Mouse (Mus musculus) forebrain, embryonic 11.5 days (tissue): ENCODE results near the gene Casr. TPM values are rescaled to one million over a fixed set of nuclear protein-coding genes. Genes with fewer than 3 reads are reported as not detected.

Experiments used
- ATAC-seq: fragments of 200-750 bp; cut with Nextera tagmentation; replicated peaks from 2 replicates; pipeline ENCODE4 v1.8.0; 2017; ENCODE audit warnings: moderate TSS enrichment; ENCODE audit not compliant: low FRiP score
- DNase-seq: peaks from one replicate; pipeline ENCODE4 v3.0.0-alpha.2; 2017; ENCODE audit warnings: low spot score
- H3K27ac ChIP-seq: fragments of 300-500 bp; sonication (generic); 2 replicates; pipeline ENCODE4 v1.5.1; 2014; ENCODE audit warnings: low read depth, low read length
- H3K27me3 ChIP-seq: fragments of 300-500 bp; sonication (generic); 2 replicates; pipeline ENCODE4 v1.6.1; 2014; ENCODE audit warnings: mild to moderate bottlenecking, low read length, mixed read lengths; ENCODE audit not compliant: control insufficient read depth, insufficient read depth
- H3K36me3 ChIP-seq: fragments of 300-500 bp; sonication (generic); 2 replicates; pipeline ENCODE4 v1.6.1; 2014; ENCODE audit warnings: mild to moderate bottlenecking, low read length, moderate library complexity, mixed read lengths; ENCODE audit not compliant: control insufficient read depth, insufficient read depth
- H3K4me1 ChIP-seq: fragments of 300-500 bp; sonication (generic); replicated peaks from 2 replicates; pipeline ENCODE4 v1.6.1; 2014; ENCODE audit warnings: low read length, mixed read lengths; ENCODE audit not compliant: control insufficient read depth, insufficient read depth
- H3K4me2 ChIP-seq: fragments of 300-500 bp; sonication (generic); 2 replicates; pipeline ENCODE4 v1.6.1; 2014; ENCODE audit warnings: low read depth, mild to moderate bottlenecking, low read length, moderate library complexity, mixed read lengths; ENCODE audit not compliant: severe bottlenecking
- H3K4me3 ChIP-seq: fragments of 300-500 bp; sonication (generic); 2 replicates; pipeline ENCODE4 v1.5.1; 2014; ENCODE audit warnings: low read depth, low read length
- H3K9ac ChIP-seq: fragments of 300-500 bp; sonication (generic); 2 replicates; pipeline ENCODE4 v1.6.1; 2014; ENCODE audit warnings: low read length
- H3K9me3 ChIP-seq: fragments of 300-500 bp; sonication (generic); 2 replicates; pipeline ENCODE4 v1.6.1; 2016; ENCODE audit warnings: low read length, mixed read lengths; ENCODE audit not compliant: control insufficient read depth
- WGBS: fragments of 180-500 bp; shearing (Covaris S2); extraction: QIAGEN DNeasy Blood & Tissue Kit; methylation state at CpG from one replicate; pipeline ENCODE4 v1.1.7; 2014; 5-methylcytosine and 5-hydroxymethylcytosine counted together
- polyA plus RNA-seq: library from polyadenylated mRNA; unstranded; fragments of >200 nt; fragmentation: Nextera tagmentation; extraction: Ambion mirVana; gene quantifications from 2 replicates; pipeline ENCODE4 v1.2.1, GENCODE M21; 2014

Casr gene
- polyA plus RNA-seq, 1 experiment from 2014 or later: 0.13 TPM

GRCm38 (mm10) chr16:36530566-36531552 lies 31.1 kb downstream of the Casr start:
- no peaks in the 10 kb centered on the region for H3K9me3 ChIP-seq
- no peak for ATAC-seq
- 75% methylated on average over 15 of the region's 15 CpGs for WGBS

DNA sequence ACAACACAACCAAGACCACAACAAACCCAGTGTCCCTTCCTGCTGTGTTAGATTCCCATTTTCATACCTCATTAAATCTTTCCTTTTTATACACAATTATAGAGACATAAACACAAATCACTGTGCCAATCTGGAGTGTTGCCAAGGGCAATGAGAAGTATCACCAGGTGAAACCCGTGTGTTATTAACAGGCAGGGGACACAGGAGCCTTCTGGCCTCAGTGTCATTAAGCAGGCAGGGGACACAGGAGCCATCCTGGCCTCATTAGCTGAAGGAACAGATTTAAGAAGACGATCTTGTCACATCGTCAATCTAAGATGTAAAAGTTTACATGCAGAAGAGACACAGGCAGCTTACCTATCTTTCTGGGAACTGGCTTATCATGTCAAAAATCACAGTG lies 33.1 kb downstream of the Casr start:
- WGBS: 89% methylated on average over 3 of the region's 3 CpGs
- H3K4me2 ChIP-seq: no peak overlapping the region
- H3K4me3 ChIP-seq: no peak overlapping the region
- DNase-seq (no peak), ATAC-seq (no peak)
- no peaks in the 10 kb centered on the region for H3K36me3 ChIP-seq
- H3K9me3 ChIP-seq: no peaks in the 10 kb centered on the region
- no peaks in the 10 kb centered on the region for H3K27me3 ChIP-seq
- no peaks in the 10 kb centered on the region for H3K4me1 ChIP-seq
- no peak overlapping the region for H3K27ac ChIP-seq
- no peak overlapping the region for H3K9ac ChIP-seq

More at GRCm38 (mm10) chr16:36530566-36531552, 31.1 kb downstream of the Casr start:
- no peak overlapping the region for H3K4me2 ChIP-seq
- no peak overlapping the region for H3K4me3 ChIP-seq
- H3K27me3 ChIP-seq: no peaks in the 10 kb centered on the region
- H3K9ac ChIP-seq: no peak overlapping the region
- H3K36me3 ChIP-seq: no peaks in the 10 kb centered on the region
- no peak for DNase-seq
- H3K27ac ChIP-seq: no peak overlapping the region
- no peaks in the 10 kb centered on the region for H3K4me1 ChIP-seq

DNA sequence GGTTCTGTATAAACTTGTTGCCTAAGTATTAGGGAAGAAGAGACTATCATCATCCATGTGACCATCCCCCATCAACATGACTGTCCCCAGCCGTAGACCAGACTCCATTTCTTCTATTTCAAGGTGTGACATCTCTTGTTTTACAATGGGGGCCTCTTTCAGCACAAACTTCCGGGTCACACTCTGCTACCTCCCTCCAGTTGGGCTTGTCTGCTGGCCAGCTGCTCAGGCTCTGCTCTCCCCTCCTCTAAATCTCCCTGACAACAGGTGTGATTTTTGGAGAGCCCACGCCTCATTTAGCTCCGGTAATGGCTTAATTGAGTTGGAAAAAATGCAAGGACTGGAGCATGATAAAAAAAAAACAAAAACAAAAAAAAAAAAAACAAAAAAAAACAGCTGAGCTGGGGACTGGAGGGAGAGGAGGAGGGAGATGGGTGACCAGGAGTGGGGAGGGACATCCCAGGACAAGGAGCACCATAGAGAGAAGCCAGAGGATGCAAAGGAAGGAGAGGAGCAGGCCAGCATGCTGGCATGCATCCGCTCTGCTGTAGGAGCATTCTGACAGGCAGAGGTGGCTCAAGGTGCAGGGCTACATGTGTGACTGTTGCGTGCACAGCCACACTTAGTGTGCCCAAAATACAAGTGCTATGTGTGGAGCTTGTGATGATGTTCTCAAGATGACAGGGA lies 35.2 kb downstream of the Casr start:
- H3K4me2 ChIP-seq: no peak overlapping the region
- 57% methylated on average over 6 of the region's 6 CpGs for WGBS
- no peaks in the 10 kb centered on the region for H3K4me1 ChIP-seq
- no peak overlapping the region for H3K9ac ChIP-seq
- no peak overlapping the region for H3K27ac ChIP-seq
- no peak for DNase-seq
- no peak overlapping the region for H3K4me3 ChIP-seq
- no peaks in the 10 kb centered on the region for H3K27me3 ChIP-seq
- no peak for ATAC-seq
- no peaks in the 10 kb centered on the region for H3K36me3 ChIP-seq
- H3K9me3 ChIP-seq: no peaks in the 10 kb centered on the region

DNA sequence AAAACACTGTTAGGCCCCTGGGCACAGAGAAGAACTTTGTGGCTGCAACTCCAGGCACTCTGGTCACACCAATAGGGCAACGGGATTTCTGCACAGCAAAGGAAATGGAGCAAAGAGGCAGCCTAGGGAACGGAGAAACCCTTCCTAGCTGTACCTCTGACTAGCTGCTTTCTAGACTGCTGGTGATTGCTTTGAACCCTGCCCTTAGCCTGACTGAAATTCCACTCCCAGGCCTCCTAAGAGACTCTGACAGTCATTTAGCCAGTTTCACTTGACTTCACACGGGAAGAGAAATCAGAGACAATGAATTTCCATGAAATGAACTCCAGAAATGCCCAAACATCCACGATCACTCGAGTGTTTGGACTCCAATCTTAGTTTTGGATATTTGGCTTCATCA lies 38.8 kb downstream of the Casr start:
- no peak for ATAC-seq
- no peaks in the 10 kb centered on the region for H3K27me3 ChIP-seq
- no peak overlapping the region for H3K4me2 ChIP-seq
- WGBS: 82% methylated on average over 5 of the region's 5 CpGs
- no peak overlapping the region for H3K4me3 ChIP-seq
- no peak for DNase-seq
- H3K27ac ChIP-seq: no peak overlapping the region
- H3K4me1 ChIP-seq: no peaks in the 10 kb centered on the region
- no peaks in the 10 kb centered on the region for H3K9me3 ChIP-seq
- H3K9ac ChIP-seq: no peak overlapping the region
- H3K36me3 ChIP-seq: no peaks in the 10 kb centered on the region

- Histone ChIP-seq H3K4me3 (no peak overlapping the region), H3K9ac (no peak overlapping the region), H3K36me3 (no peaks in the 10 kb centered on the region), H3K4me1 (no peaks in the 10 kb centered on the region), H3K27ac (no peak overlapping the region), H3K4me2 (no peak overlapping the region), H3K9me3 (no peaks in the 10 kb centered on the region), H3K27me3 (no peaks in the 10 kb centered on the region)
- DNase-seq (no peak), ATAC-seq (no peak)
- WGBS: 83% methylated on average over 2 of the region's 2 CpGs
Measured at GRCm38 (mm10) chr16:36516355-36516754, 45.6 kb downstream of the Casr start.

- Histone ChIP-seq H3K4me2 (no peak overlapping the region), H3K9ac (no peak overlapping the region), H3K36me3 (no peaks in the 10 kb centered on the region), H3K9me3 (no peaks in the 10 kb centered on the region), H3K4me1 (no peaks in the 10 kb centered on the region), H3K27me3 (no peaks in the 10 kb centered on the region), H3K27ac (no peak overlapping the region), H3K4me3 (no peak overlapping the region)
- WGBS: 92% methylated on average over 5 of the region's 5 CpGs
- DNase-seq (no peak), ATAC-seq (no peak)
Measured at GRCm38 (mm10) chr16:36507300-36507699, 54.6 kb downstream of the Casr start.

DNA sequence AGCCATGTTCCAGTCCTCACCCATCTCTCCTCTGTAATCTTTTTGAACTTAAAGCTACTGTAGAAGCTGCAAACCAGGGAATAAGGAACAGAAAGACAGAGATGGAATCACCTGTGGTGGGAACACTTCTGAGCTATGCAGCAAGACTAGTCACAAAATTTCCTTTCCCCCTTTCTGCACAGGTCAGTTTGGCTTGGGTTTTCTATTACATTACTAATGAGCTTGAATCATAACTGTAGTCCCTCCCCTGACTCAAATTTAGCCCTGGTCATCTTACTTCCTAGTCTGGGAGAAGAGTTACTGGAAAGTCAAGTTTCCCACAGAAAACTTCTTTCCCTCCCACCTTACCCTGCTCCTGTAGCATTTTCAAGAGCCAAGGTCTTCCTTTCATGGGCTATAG lies 55.1 kb downstream of the Casr start:
- Histone ChIP-seq H3K4me2 (no peak overlapping the region), H3K36me3 (no peaks in the 10 kb centered on the region), H3K27me3 (no peaks in the 10 kb centered on the region), H3K27ac (no peak overlapping the region), H3K4me3 (no peak overlapping the region), H3K4me1 (no peaks in the 10 kb centered on the region), H3K9me3 (no peaks in the 10 kb centered on the region), H3K9ac (no peak overlapping the region)
- ATAC-seq (no peak), DNase-seq (no peak)

GRCm38 (mm10) chr16:36505913-36506312 lies 56.0 kb downstream of the Casr start:
- H3K36me3 ChIP-seq: no peaks in the 10 kb centered on the region
- 62% methylated on average over 4 of the region's 4 CpGs for WGBS
- no peaks in the 10 kb centered on the region for H3K9me3 ChIP-seq
- H3K4me1 ChIP-seq: no peaks in the 10 kb centered on the region
- ATAC-seq: no peak
- no peaks in the 10 kb centered on the region for H3K27me3 ChIP-seq
- H3K4me3 ChIP-seq: no peak overlapping the region
- H3K27ac ChIP-seq: no peak overlapping the region
- no peak overlapping the region for H3K4me2 ChIP-seq
- DNase-seq: no peak
- no peak overlapping the region for H3K9ac ChIP-seq
